Mouse (Mus musculus): ENCODE measurements around the gene Cyp2d9.

DNA sequence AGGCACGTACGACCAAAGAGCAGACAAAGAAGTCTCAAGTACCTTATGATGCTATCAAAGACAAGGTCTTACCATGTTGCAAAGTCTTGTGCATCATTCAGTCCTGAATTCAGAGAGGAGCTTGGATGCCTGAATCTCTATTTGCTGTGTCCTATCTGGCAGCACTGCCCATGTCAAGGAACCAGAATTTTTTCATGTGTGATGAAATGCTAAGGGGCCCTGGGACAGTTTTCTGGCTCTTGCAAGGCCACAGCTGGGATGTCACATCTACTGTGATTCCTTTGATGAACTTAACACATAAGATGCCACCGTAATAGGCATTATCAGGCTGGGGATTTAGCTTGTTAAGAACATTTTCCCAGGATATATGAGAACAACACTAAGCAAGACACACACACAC lies 1.8 kb downstream of the Cyp2d9 start:
- TF ChIP-seq CTCF (IDR thresholded peaks at IDR 0.05; ENCODE audit: insufficient read depth, low read depth, low read length) (no peak), POLR2A (IDR thresholded peaks at IDR 0.05; ENCODE audit: insufficient read depth, low read depth, low read length) (no peak)

All from olfactory bulb, adult 2 months (tissue).